Mouse (Mus musculus) spleen, adult 18-20 months (tissue): ENCODE results near the gene Srsf7.
"Not testable (repeated sequence)": the region's sequence is repeated elsewhere in the genome, so short reads cannot be mapped to it uniquely, and the experiment has no call there.

Experiments
- DNase-seq, 2 experiments: peaks; one replicate each; pipeline ENCODE4 v3.0.0; 2022; ENCODE audit warnings: mixed read lengths in 2 of 2

Gene Srsf7

GRCm38 (mm10) chr17:80206671-80207581, at the start of gene Srsf7, which contains the start of gene Ttc39d:
Gene Srsf7, minus strand, starts transcription at chr17:80207307.
Gene Ttc39d, plus strand, starts transcription at chr17:80207460.
- peak; percentile 95 to 98 for DNase-seq

- no peak for DNase-seq
These were observed 48.1 kb upstream of the Srsf7 start for GRCm38 (mm10) chr17:80255208-80255607.

- DNase-seq: no peak
These were observed 47.3 kb upstream of the Srsf7 start for GRCm38 (mm10) chr17:80254421-80254820.

- peak in 1 of 2 experiments; percentile 10 for DNase-seq
These were observed 45.8 kb upstream of the Srsf7 start for GRCm38 (mm10) chr17:80252757-80253525.

- DNase-seq: no peak
These were observed 36.0 kb upstream of the Srsf7 start for GRCm38 (mm10) chr17:80243116-80243515.

- DNase-seq: no peak
These were observed 34.5 kb upstream of the Srsf7 start for GRCm38 (mm10) chr17:80241594-80241993.

- no peak for DNase-seq
These were observed 30.4 kb upstream of the Srsf7 start for GRCm38 (mm10) chr17:80237475-80237874.

GRCm38 (mm10) chr17:80236805-80237204, 29.7 kb upstream of the Srsf7 start:
- peak in 1 of 2 experiments; percentile 17 for DNase-seq

GRCm38 (mm10) chr17:80235477-80235876, 28.4 kb upstream of the Srsf7 start:
- no peak for DNase-seq

- no peak for DNase-seq
These were observed 27.3 kb upstream of the Srsf7 start for GRCm38 (mm10) chr17:80234376-80234775.

GRCm38 (mm10) chr17:80233844-80234243, 26.7 kb upstream of the Srsf7 start:
- no peak for DNase-seq

- DNase-seq: no peak
These were observed 22.3 kb upstream of the Srsf7 start for GRCm38 (mm10) chr17:80229396-80229795.

GRCm38 (mm10) chr17:80225142-80225541, 18.0 kb upstream of the Srsf7 start:
- DNase-seq: not testable (repeated sequence)

- peak; percentile 59 to 69 for DNase-seq
These were observed 17.4 kb upstream of the Srsf7 start, which contains the start of gene Gemin6 for GRCm38 (mm10) chr17:80224326-80225116. Gene Gemin6, plus strand, starts transcription at chr17:80224441.

- DNase-seq: no peak
These were observed 16.7 kb upstream of the Srsf7 start for GRCm38 (mm10) chr17:80223829-80224228.

GRCm38 (mm10) chr17:80221890-80222628, 15.0 kb upstream of the Srsf7 start:
- DNase-seq: no peak

GRCm38 (mm10) chr17:80221202-80221601, 14.1 kb upstream of the Srsf7 start:
- no peak for DNase-seq

- DNase-seq: no peak
These were observed 13.0 kb upstream of the Srsf7 start for GRCm38 (mm10) chr17:80220131-80220530.

- DNase-seq: not testable (repeated sequence)
These were observed 6.9 kb upstream of the Srsf7 start for GRCm38 (mm10) chr17:80213998-80214397.

GRCm38 (mm10) chr17:80206301-80206670, 821 bp downstream of the Srsf7 start:
- DNase-seq: peak in 1 of 2 experiments; percentile 50

GRCm38 (mm10) chr17:80205657-80206056, 1.4 kb downstream of the Srsf7 start:
- no peak for DNase-seq
